Mouse (Mus musculus) c-Kit-negative CD71-positive TER-119-positive erythroid progenitor cells, embryonic 14.5 days (primary cell): ENCODE results near the gene Arhgef6.

Source experiments
- DNase-seq: peaks from one replicate; pipeline ENCODE4 v3.0.0-alpha.2; 2013; ENCODE audit warnings: low read depth, low spot score

Arhgef6 gene

DNA sequence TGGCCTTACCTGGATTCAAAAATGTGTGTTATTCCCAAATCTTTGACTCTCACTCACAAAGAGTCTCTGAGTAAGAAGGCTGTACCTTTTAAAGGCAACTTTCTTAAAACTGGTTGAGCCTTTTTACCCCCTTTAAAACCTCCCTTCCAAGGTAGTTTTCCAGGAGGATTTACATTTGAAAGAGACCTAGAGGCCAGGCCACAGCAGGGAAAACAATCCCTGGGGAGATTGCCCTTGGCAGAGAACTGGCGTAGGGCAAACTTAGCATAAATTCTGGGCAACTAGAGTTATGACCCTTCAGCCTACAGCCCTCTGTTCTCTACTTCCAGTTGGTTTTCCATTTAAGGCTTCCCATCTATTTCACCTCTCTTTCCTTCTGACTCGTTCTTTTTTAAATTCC is 140.5 kb downstream of the Arhgef6 start:
- DNase-seq: no peak

DNA sequence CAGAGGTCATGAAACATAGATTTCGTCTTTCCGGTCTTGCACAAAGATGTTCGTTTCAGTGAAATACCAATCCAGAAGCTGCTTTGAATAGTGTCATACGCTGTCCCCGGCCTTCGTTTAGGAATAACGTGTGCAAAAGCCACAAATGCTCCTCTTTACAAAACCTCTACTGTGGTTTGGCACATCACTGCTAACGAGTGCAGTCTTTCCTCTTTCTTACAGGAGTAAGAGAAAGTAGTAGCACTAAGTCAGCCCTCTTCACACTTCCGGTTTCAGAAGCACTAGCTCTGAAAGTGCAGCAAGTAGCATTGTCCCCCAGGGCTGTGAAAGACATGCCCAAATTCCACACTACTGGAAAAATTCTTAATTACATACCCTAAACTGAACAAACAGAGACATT is 142.2 kb downstream of the Arhgef6 start:
- no peak for DNase-seq

DNA sequence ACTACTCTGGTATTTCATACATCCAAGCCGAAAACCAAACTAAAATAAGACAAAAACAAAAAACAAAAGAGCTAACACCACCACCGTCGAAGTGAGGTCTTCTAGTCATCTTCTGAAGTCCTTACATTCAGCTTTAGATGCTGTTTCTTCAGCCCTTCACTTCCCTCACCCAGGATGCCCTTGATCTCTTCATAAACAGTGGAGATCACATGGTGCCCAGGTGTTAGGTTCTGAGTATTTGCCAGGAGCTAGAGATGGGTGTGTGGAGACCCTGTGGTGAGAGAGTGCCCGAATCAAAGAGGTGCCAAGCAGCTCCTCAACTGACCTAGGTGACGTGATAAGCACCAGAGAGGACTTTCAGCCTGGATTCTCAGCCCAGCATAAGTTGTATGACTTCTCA is 149.2 kb downstream of the Arhgef6 start:
- DNase-seq: no peak

DNA sequence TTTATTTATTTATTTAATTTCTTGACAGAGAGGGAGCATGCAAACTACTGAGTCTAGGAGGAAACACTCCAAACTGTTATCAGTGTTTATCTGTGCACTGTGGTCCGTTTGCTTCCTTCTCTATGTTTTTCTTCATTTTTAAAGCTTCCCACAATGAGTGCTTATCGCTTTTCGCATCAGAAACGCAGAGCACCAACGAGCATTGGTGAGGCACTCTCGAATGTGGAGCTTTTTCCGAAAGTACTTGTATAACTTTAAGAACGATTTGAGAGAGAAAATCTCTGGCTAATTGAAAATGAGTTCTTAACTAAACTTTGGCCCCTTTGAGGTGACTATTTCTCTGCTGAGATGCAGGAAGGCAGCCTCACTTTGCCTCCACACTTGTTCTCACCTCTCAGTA is 151.2 kb downstream of the Arhgef6 start:
- no peak for DNase-seq

DNA sequence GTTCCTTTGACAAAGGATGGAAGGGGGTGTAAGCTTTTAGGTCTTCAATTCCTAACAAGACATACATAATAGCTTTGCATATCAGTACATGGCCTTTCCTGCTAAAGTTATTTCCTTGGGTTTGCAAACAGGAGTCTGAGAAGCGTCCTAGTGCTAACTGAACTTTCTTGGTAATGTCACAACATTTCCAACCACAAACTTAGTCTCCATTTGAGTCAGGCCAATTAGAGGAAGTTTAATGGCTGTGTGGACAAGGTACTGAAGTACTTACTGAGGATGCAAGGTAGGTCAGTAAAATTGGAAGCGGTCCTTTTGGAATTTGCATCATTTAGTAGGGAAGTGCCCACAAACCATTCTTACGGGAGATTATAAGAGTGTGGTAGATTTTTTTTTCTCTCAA is 155.2 kb downstream of the Arhgef6 start:
- no peak for DNase-seq

DNA sequence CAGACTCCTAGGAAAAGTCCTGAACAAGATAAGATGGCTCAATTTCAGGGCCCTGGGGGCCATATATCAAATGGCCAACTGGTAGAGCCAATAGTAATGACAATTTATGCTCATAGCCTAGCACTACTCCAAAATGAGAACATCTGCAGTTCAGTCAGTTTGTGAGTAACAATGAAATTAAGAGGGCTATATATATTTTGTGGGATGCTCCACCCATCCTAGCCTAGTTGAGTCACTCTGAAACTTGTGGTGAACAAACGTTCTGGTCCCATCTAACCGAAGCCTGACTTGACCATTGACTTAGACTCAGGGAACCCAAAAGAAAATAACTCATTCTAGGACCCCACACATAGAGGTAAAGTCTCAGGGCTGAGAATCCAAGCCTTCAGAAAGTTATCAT is 156.1 kb downstream of the Arhgef6 start:
- DNase-seq: no peak
